Mouse (Mus musculus) 3134 (cell line): ENCODE measurements around the gene Fgfbp1.

Source experiments
- DNase-seq: peaks from one replicate; pipeline ENCODE4 v3.0.0-alpha.2; 2011; ENCODE audit warnings: low spot score; ENCODE audit not compliant: insufficient read length; ENCODE audit errors: extremely low read depth

Fgfbp1 gene

DNA sequence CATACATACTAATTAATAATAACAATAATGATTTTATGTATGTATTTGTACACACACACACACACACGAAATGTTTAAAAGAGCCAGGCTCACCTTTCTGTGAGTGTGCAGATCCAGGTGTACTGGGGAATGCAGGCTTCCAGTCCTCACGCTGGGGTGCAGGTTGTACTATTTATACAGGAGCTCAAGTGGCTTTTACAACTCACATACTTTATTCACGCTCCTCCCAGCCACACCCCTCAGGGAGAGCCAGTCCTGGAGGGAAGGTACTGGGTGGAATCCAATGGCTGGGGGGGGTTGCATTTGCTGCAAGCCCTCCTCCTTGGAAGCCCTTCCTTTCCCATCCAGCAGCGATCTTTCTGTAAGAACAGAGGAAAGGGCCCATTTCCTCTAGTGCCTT is at the start of gene Fgfbp1:
Fgfbp1 (minus strand) TSS at position 160 of the 400 bp plus-strand sequence.
- DNase-seq = no peak

DNA sequence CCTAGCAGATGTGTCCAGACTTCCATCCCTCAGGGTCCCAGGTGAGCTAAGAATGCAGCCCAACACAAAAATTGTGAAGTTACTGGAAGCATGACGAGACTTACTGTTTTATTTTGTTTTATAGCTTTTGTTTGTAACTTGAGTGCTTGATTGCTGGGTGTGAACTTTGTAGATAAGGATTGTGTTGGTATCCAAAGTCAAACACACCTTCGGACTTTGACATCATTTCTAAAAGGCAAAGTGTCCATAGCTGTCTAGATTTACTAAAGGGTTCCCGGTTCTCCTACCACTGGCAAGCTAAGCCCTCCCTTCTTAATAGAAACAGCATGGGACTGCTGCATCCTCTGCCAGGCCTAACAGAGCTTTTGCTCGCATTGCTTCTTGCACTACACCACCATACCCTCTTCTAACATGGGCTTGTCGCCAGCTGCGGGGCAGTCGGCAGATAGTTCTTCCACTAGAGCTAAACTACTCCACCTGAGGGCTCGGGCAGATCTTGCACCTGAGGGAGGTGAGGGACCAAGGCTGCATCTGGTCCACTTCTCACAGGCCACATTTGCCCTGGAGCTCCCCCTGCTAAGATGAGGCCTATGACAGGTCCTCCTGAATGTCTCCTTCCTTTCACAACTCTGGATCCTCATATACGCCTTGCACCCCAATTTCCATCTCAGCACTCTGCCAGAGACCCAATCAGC is 16.9 kb upstream of the Fgfbp1 start:
- DNase-seq = no peak

DNA sequence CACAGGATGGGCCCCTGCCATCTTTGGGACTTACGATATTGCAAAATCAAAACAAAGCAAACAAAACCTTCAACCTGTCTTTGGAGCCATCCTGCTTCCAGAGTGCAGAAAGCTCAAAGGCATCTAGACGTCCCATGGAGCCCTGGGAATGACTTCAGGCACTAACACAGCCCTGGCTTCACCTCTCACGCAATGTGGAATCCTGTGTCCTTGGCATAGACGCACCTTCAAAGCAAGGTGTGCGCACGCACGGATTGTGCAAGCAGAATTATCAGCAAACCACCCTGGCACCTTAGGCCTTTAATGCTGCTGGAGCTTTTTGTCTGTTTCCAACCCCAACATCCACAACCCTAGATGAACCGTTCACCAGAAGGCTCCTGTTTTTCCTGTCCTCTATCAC is 16.0 kb upstream of the Fgfbp1 start:
- DNase-seq = no peak

DNA sequence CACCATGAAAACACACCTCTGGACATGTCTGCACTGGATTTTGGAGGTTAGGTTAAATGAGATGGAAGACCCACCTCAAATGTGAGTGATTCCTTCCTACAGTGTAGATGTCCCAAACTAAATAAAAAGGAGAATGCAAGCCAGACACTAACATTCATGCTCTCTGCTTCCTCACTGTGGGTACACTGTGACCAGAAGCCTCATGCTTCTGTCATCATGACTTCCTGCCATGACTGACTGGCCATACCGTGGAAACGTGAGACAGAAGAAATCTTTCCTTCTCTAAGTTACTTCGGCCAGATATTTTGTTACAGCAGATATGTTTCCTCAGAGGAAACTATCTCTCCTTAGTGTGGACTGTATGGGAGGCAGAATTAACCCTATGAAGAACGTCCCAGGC is 14.6 kb upstream of the Fgfbp1 start:
- no peak for DNase-seq

DNA sequence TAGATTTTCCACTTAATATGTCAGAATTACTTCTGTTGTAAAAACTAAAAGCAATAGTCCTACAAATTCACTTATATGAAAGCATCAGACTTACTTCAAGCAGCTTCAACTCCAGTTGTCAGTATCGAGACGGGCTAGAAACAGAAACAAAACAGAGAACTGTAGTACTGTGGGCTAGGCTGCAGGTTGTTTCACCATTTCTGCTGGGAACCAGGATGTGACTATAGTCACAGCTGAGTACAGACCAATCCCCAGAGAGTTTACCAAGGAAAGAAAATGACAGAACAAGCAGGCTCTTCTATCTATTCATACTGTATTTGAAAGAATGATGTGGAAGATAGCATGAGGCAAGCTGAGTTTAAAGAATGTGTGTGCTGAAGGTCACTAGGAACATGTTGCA is 13.4 kb upstream of the Fgfbp1 start:
- DNase-seq = no peak

DNA sequence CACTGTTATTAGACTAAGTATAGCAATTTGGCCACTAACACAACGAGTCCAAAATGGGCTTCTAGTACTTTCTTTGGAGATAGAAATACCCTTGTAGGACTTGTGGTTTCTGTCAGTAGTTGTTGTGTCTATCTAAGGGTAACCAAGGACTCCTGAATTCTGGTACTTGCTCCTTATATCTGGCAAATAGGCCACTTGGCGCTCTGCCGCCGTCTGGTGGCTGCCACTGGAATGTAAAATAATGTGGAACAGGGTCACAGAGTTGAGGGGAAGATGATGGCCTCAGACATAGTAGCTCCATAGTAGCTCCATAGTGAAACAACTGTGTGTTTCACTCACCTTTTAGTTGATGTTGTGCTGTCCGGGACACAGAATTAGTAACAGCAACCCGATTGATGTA is 8.7 kb upstream of the Fgfbp1 start:
- no peak for DNase-seq

DNA sequence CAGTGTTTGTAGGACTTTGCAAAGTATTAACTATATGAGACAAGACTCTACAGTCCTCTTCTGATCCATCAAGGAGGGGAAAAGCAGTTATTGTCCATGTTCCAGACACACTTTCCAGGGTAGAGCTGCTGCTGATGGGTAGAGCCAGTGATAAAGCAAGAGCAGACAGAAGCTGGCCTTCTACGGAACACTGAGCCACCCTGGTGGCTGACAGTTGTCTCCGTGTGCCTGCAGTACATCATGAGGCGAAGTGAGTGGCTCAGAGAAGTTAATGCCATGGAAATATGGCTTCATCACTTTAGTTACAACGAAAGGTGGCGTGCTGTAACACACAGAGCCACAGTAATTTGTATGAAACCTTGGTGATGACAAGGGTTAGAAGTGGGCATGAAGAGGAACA is 7.4 kb upstream of the Fgfbp1 start:
- DNase-seq = no peak

DNA sequence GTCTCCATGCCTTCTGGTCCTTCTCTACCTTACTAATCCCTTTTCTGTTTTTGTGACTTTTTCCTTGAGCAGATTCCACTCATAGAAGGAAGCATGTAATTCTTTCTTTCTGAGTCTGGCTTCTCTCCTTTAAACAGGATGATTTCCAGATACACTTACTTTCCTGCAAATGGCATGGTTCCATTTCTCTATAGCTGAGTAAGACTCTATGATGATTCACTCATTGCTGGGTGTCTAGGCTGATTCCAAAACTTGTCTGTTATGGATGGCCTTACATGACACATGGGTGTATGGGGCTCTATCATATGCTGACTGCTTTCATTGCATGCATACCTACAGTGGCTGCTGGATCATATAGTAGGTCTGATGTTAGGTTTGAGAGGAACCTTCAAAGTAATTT is 4.6 kb upstream of the Fgfbp1 start:
- DNase-seq = no peak

DNA sequence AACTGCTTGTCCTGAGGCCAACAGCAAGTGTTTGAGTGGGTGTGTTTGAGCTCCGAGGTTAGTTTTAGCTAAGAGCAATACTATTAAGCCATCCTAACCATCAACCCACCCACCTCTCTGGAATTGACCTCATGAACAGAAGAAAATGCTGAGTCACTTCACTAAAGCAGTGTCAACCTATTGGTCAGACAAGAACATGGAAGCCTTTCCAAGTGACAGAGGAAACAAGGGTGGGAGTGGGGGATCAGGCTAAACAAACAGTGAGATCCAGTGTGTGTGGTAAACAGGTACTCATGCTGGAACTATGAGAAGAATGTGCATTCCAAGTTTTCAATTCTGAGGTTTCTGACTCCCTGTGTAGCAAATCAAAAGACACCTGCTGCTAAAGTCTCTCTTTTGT is 1.3 kb upstream of the Fgfbp1 start:
- peak; percentile 5 for DNase-seq

DNA sequence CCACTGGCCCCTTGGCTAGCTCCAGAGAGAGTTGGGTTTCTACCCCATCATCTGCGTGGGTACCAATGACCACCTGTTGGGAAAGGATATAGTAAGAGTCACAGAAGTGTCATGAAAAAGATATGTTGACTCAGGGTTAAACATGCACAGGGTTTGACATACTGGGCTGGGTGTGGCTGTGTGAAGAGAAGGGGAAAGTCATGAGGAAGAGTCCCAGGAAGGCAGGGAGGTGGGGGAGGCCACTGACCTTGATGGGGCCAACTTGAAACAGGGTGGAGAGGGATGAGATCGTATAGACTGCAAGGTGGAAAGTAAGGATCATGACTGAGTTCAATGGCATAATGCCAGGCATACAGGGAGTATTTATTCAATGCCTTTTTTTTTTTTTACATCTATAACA is 1.2 kb downstream of the Fgfbp1 start:
- DNase-seq = no peak

DNA sequence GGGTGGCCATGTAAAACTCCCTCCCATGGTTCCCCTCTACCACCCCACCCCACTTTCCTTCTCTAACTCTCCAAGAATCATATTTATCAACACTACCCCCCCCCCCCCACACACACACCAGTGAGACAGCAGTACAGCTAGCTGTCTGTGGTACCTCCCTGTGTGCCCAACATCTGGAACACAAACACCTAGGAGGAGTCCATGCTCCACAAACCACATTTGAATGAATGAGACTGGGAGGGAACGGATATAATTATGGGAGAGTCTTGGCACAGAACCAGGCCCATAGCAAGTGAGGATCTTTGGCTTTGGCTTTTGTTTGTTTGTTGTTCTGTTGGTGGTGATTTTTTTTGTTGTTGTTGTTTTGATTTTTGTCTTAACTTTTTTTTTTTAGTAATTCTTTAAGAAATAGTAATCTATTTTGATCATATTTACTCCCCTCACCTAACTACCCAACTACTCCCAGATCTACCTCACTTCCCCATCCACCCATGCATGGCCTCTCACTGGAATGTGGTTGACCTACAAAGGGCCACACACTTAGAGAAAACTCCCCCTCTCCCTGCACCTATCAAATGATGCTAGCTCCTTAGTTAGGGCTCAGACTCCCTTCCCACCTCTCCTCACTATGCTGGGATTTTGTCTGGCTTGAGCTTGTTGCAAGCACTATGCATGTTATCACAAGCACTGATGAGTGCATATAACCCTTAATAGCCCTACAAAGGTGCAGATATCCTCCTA is 4.6 kb downstream of the Fgfbp1 start:
- no peak for DNase-seq

DNA sequence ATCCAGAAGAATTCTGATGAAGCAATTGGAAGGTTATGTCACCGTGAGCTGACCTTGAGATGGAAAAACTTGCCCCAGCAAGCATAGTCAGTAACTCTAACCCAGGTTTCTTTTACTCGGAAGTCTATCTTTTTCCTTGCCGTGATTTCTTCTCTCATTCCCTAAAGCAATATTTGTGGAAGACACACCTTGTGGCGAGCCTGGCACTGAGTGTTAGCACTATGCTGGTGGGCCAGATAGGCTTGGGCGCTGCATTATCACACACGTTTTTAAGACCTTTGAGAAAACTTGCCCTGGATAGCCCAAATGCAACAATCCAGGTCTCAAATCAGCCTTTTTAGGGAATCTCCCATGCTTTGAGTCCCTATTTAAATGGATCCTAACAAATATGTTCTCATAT is 7.4 kb downstream of the Fgfbp1 start:
- no peak for DNase-seq

DNA sequence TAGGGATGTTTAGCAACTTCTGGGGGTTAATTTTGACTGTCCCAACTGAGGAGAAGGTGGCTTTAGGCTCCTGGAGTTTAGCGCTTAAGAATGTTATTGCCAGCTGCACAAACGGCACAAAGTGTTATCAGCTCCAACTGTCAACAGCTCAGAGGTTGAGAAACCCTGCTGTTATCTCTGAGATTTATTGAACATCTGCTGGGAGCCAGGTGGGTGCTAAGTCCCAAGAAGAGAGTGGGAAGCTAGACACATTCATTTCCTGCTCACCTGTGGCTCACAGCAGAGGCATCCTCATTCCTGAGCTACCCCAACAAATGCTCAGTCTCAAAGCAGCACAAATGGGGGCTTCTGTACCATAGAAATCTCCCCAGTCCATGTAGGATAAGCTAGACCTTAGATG is 10.4 kb downstream of the Fgfbp1 start:
- DNase-seq = no peak

DNA sequence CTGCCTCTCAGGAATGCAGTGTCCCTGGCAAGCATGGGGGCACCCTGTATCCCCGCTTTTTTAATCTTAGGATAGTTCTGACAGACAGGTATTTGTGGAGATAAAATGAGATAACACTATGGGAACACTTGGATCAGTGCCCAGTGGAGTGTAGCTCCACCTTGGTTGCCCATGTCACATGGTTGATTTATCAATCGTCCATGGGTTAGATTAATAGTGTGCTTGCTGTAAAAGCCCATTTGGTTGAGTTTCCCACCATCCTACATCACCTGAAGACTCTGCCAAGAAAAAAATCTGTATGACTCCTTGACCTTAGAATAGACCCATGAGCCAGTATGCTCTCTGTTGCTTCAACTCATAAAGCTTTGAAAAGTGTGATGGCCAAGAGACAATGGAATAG is 11.0 kb downstream of the Fgfbp1 start:
- no peak for DNase-seq

DNA sequence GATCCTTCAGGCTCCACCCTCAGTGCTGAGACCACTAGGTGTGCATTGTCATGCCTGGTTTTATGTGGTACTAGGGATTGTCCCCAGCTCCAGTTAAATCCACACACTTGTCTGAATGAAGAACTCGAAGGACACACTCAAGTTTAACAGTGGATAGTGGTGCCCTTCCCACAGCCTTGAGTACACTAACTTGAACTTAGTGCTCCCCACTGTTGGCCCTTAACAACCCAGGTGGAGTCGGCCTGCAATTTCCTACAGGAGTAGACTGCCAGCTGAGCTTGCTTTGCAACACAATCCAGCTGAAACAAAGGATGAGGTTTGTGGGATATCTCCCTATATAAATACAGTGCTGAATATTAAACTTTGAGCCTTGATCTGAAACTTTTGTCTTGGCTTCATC is 12.9 kb downstream of the Fgfbp1 start:
- DNase-seq = no peak

DNA sequence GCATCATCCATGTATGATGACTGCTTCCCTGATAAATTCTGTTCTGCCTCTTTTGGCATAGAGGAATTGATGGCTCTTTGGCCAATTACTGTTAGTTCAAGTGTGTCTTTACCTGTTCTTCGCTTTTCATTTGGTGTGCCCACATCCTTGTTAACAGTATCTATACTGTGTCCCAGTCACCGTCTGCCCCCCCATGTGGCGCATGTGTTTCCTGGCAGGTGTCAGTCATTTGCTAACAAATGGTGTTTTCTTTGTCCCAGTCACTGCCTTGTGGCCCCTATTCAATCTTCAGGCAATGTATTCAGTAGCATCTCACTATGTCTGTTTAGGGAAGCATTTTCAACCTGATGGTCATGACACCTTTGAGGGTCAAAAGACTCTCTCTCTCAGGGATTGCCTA is 20.5 kb downstream of the Fgfbp1 start:
- DNase-seq = no peak

DNA sequence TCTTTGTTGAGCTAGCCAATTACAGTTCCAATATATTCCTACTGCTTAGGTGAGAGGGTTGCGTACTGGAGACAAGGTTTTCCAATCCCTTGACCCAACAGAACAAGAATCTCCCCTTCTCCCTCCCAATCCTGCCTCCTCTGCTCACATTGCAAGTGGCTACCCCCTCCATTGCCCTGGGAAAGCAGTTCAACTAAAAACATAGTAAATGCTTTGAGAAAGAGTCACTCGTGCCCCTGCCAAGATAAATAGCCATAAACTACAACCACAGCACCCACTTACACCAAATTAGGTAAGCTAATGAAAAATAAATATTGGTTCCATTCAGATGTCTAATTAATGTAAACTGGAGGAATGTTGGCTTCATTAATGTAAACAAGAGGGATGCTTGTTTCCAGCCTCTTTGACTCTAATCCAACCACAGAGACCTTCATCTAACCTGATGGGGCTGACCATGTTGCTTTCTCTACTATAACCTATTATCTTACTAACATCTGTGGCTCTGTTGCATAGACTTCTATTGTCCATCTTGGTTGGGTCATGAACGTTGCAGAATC is 21.6 kb downstream of the Fgfbp1 start:
- no peak for DNase-seq

DNA sequence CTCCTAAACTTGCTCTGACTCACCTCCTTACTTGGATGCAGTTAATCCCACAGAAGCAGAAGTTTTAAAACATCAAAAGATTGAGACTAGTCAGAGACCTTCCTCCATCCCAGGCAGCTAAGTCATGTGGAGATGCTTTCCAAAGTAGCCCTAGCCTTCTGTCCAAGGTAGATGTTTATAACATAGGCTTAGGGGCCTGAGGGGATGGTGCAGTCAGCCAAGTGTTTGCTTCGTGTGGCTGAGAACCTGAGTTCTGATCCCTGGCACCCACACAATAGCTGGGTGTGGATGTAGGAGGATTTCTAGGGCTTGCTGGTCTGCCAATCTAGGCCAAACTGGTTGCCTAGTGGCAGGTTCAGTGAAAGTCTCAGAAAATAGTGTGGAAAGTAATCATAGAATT is 28.3 kb downstream of the Fgfbp1 start:
- peak; percentile 7 for DNase-seq

DNA sequence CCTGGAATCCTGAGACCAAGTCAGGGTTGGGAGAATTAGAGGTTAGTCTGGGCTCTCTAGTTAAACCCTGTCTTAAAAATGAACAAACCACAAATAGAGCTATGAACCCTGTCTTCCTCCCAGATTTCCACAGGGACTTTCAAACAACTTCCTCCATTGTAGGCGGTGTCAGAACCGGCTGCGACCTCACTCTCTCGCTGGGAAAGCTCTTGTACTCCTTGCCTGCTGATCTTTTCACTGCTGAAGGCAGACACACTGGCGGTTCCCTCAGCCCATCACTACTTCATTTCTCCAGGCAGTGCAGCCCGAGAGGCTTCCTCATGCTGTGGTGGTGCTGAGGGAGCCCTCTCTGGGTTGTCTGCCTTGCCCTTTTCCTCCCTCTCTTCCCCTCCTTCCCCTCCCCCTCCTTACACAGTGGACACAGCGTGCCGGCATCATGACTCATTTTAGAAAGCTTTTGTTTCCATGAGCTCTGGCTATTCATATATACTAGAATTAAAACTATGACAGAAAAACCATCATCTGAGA is 32.8 kb downstream of the Fgfbp1 start:
- DNase-seq = peak; percentile 65

DNA sequence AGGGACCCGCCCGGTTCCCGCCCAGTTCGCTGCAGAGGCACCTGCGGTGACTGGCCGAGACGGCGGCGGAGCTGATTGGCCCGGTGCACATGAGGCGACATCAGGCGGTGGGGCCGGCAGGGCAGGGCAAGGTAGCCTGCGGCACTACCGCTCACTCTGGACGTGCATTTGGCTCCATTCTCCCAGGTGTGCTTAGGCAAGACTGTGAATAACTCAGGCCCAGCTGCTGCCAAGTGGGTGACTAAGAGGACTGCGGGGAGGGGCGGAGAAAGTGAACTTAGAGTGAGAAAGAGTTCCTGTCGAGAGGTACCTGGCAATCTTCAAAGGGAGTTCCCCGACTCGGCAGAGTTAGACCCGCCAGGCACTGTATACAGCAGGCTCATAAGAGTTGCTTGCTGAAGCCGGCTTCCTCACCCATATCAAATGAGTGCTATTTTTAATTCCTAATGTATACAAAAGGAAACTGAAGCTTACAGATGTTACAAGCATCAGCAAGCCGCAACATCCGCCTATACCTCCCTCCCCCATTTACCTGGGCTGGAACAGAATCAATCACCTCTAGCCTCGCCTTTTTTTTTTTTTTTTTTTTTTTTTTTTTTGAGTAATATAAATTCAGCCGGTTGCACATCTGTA is 33.4 kb downstream of the Fgfbp1 start:
- DNase-seq = peak; percentile 47

DNA sequence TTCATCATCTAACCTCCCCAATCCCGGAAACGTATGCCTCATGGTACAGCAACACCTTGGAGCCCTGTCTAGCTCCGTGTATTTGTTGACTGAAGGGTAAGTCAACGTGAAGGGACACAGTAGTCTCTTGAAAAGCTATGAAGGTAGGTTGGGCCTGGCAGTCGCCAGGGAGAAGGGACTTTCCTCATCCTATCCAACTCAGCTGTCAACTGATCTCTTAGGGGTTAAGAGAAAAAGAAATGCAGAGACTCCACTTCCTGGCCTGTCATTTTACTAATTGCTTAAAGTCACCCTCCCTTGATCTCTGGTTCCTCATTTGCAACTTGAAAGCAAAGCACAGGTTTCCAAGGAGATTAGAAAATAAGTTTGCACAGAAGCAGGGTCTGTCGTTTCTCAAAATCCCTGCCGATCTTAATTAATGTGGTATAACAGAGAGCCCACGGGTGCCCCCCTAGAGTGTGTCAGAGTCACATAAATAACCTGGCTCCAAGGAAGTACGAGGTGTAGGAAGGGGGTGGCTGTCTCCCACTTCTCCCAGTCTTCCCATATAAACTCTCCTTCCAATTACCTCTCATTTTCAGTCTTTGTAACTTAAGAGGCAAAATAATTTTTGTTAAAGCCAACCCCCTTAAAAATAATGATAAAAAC is 34.1 kb downstream of the Fgfbp1 start:
- DNase-seq = no peak
